Mouse (Mus musculus): ENCODE measurements around the gene Zdhhc14.

GRCm38 (mm10) chr17:5741061-5741460, 248.7 kb downstream of the Zdhhc14 start:
- no peak for TF ChIP-seq CTCF (IDR thresholded peaks at IDR 0.05; ENCODE audit: control insufficient read depth, insufficient read depth, insufficient read length)
- TF ChIP-seq MAX (IDR thresholded peaks at IDR 0.05), result no peak
- no peak for TF ChIP-seq FOSL1 (IDR thresholded peaks at IDR 0.05; ENCODE audit: insufficient read depth, low read length, poor library complexity, severe bottlenecking)
- no peak for TF ChIP-seq MYOG (IDR thresholded peaks at IDR 0.05; ENCODE audit: control insufficient read depth, extremely low read depth, insufficient read length)

Data from C2C12 (cell line).